Mouse (Mus musculus) CH12.LX (cell line): ENCODE data around the gene Cbfa2t3. TPM values are rescaled to one million over a fixed set of nuclear protein-coding genes. Genes with fewer than 3 reads are reported as not detected.

Experiments used
- DNase-seq: peaks from one replicate; pipeline ENCODE4 v3.0.0-alpha.2; 2013; ENCODE audit errors: extremely low read depth
- H3K27ac ChIP-seq: 2 replicates; pipeline ENCODE4 v1.5.1; 2012; ENCODE audit warnings: low read depth, mild to moderate bottlenecking, control low read depth, moderate library complexity; ENCODE audit not compliant: insufficient read depth
- H3K27me3 ChIP-seq: replicated peaks from 2 replicates; pipeline ENCODE3; 2012; ENCODE audit warnings: inconsistent platforms
- H3K36me3 ChIP-seq, 2 experiments: replicated peaks in 1 of 2; 2 replicates each; pipeline versions ENCODE3 to v1.6.1; 2012; ENCODE audit warnings: inconsistent platforms in 1 of 2, low read length in 1 of 2, mild to moderate bottlenecking in 1 of 2, mixed read lengths in 1 of 2, moderate library complexity in 1 of 2; ENCODE audit not compliant: control insufficient read depth in 1 of 2, insufficient read depth in 1 of 2
- H3K4me1 ChIP-seq, 2 experiments: 2 replicates each; pipeline ENCODE4 v1.6.1; 2012; ENCODE audit warnings: inconsistent platforms in 1 of 2, moderate library complexity in 1 of 2; ENCODE audit not compliant: insufficient read depth in 2 of 2, control insufficient read depth in 1 of 2
- H3K4me2 ChIP-seq: 2 replicates; pipeline ENCODE4 v1.6.1; 2012; ENCODE audit warnings: low read depth, mild to moderate bottlenecking, control low read depth; ENCODE audit not compliant: poor library complexity, insufficient read depth, severe bottlenecking
- H3K4me3 ChIP-seq, 3 experiments: fragments of 150-350 bp in 1 of 3; sonication (generic) in 1 of 3; replicated peaks in 1 of 3; 2 replicates each; pipeline versions ENCODE3 to v1.5.1; 2011 to 2012; ENCODE audit warnings: low read depth in 2 of 3, low read length in 2 of 3, mild to moderate bottlenecking in 2 of 3, moderate library complexity in 2 of 3, control low read depth in 1 of 3, improper control_type of control experiment in 1 of 3, inconsistent platforms in 1 of 3, mixed read lengths in 1 of 3; ENCODE audit not compliant: poor library complexity in 1 of 3
- H3K79me2 ChIP-seq: replicated peaks from 2 replicates; pipeline ENCODE4 v1.6.1; 2012; ENCODE audit warnings: mild to moderate bottlenecking, moderate library complexity; ENCODE audit not compliant: control insufficient read depth, poor library complexity, insufficient read depth, severe bottlenecking; ENCODE audit errors: extremely low read depth
- H3K9ac ChIP-seq: 2 replicates; pipeline ENCODE4 v1.6.1; 2012; ENCODE audit warnings: low read depth, mild to moderate bottlenecking, control low read depth, moderate library complexity; ENCODE audit not compliant: insufficient read depth
- H3K9me3 ChIP-seq: replicated peaks from 2 replicates; pipeline ENCODE3; 2012; ENCODE audit warnings: low read length, inconsistent platforms, mixed read lengths
- BHLHE40 ChIP-seq: IDR thresholded peaks from 2 replicates; pipeline ENCODE4 v1.6.1; 2011; ENCODE audit warnings: mild to moderate bottlenecking, low read depth, low read length, improper control_type of control experiment
- CHD1 ChIP-seq: IDR thresholded peaks from 2 replicates; pipeline ENCODE4 v1.6.1; 2012; ENCODE audit warnings: low read depth, low read length, improper control_type of control experiment, inconsistent platforms
- CTCF ChIP-seq, 2 experiments: IDR thresholded peaks in 1 of 2; conservative IDR thresholded peaks in 1 of 2; 2 replicates each; pipeline ENCODE4 v1.5.1; 2011 to 2012; ENCODE audit warnings: low read depth in 2 of 2, low read length in 2 of 2, improper control_type of control experiment in 1 of 2, inconsistent platforms in 1 of 2, mild to moderate bottlenecking in 1 of 2, moderate library complexity in 1 of 2
- ELF1 ChIP-seq: IDR thresholded peaks from 2 replicates; pipeline ENCODE4 v1.6.1; 2014; ENCODE audit warnings: low read depth, mild to moderate bottlenecking, inconsistent platforms, low read length, improper control_type of control experiment
- ETS1 ChIP-seq: conservative IDR thresholded peaks from 2 replicates; pipeline ENCODE4 v1.6.1; 2012; ENCODE audit warnings: low read depth, mild to moderate bottlenecking, inconsistent platforms, low read length, improper control_type of control experiment, moderate library complexity
- GABPA ChIP-seq: IDR thresholded peaks from 2 replicates; pipeline ENCODE4 v1.6.1; 2012; ENCODE audit warnings: low read depth, low read length, improper control_type of control experiment, inconsistent platforms; ENCODE audit not compliant: insufficient replicate concordance
- HCFC1 ChIP-seq: IDR thresholded peaks from 2 replicates; pipeline ENCODE4 v1.6.1; 2012; ENCODE audit warnings: low read depth, mild to moderate bottlenecking, inconsistent platforms, low read length, improper control_type of control experiment
- JUN ChIP-seq: IDR thresholded peaks from 2 replicates; pipeline ENCODE4 v1.6.1; 2011; ENCODE audit warnings: low read depth, mild to moderate bottlenecking, low read length, improper control_type of control experiment, moderate library complexity; ENCODE audit not compliant: insufficient read depth
- JUND ChIP-seq: conservative IDR thresholded peaks from 2 replicates; pipeline ENCODE4 v1.6.1; 2011; ENCODE audit warnings: low read depth, low read length, improper control_type of control experiment
- KAT2A ChIP-seq: IDR thresholded peaks from 2 replicates; pipeline ENCODE4 v1.6.1; 2012; ENCODE audit warnings: low read length, improper control_type of control experiment, inconsistent platforms; ENCODE audit not compliant: insufficient replicate concordance
- MAFK ChIP-seq: IDR thresholded peaks from 2 replicates; pipeline ENCODE4 v1.6.1; 2011; ENCODE audit warnings: low read length, improper control_type of control experiment; ENCODE audit not compliant: insufficient replicate concordance
- MAX ChIP-seq: IDR thresholded peaks from 2 replicates; pipeline ENCODE4 v1.6.1; 2011; ENCODE audit warnings: low read length, improper control_type of control experiment
- MAZ ChIP-seq: IDR thresholded peaks from 2 replicates; pipeline ENCODE4 v1.6.1; 2012; ENCODE audit warnings: low read depth, mild to moderate bottlenecking, inconsistent platforms, low read length, improper control_type of control experiment, moderate library complexity
- MXI1 ChIP-seq: IDR thresholded peaks from 2 replicates; pipeline ENCODE4 v1.6.1; 2011; ENCODE audit warnings: mild to moderate bottlenecking, low read depth, low read length, improper control_type of control experiment
- NELFE ChIP-seq: IDR thresholded peaks from 2 replicates; pipeline ENCODE4 v1.6.1; 2011; ENCODE audit warnings: low read depth, low read length, improper control_type of control experiment
- PAX5 ChIP-seq: IDR thresholded peaks from 2 replicates; pipeline ENCODE4 v1.6.1; 2012; ENCODE audit warnings: low read length, inconsistent platforms, mixed read lengths
- SIN3A ChIP-seq: IDR thresholded peaks from 2 replicates; pipeline ENCODE4 v1.6.1; 2012; ENCODE audit warnings: low read length, improper control_type of control experiment, inconsistent platforms
- SMC3 ChIP-seq: IDR thresholded peaks from 2 replicates; pipeline ENCODE4 v1.6.1; 2011; ENCODE audit warnings: low read depth, low read length, improper control_type of control experiment
- UBTF ChIP-seq: IDR thresholded peaks from 2 replicates; pipeline ENCODE4 v1.6.1; 2012; ENCODE audit warnings: low read depth, mild to moderate bottlenecking, inconsistent platforms, low read length, improper control_type of control experiment, moderate library complexity
- USF1 ChIP-seq: IDR thresholded peaks from 2 replicates; pipeline ENCODE4 v1.6.1; 2014; ENCODE audit warnings: low read depth, mild to moderate bottlenecking, inconsistent platforms, low read length, improper control_type of control experiment
- USF2 ChIP-seq: conservative IDR thresholded peaks from 2 replicates; pipeline ENCODE4 v1.6.1; 2011; ENCODE audit warnings: low read depth, low read length, improper control_type of control experiment
- ZC3H11A ChIP-seq: IDR thresholded peaks from 2 replicates; pipeline ENCODE4 v1.6.1; 2012; ENCODE audit warnings: low read depth, mild to moderate bottlenecking, inconsistent platforms, low read length, improper control_type of control experiment
- ZKSCAN1 ChIP-seq: IDR thresholded peaks from 2 replicates; pipeline ENCODE4 v1.6.1; 2012; ENCODE audit warnings: low read depth, inconsistent platforms, low read length, improper control_type of control experiment, borderline replicate concordance
- dilution Hi-C: fragments of 300-500 bp; cut with MboI; formaldehyde crosslinking; loops from 2 replicates; pipeline ENCODE4 v1.14.3; 2020; ENCODE audit warnings: low sequenced_read_pairs; ENCODE audit not compliant: extremely low pct_unique_long_range_greater_than_20kb, extremely low pct_ligation_motif_present
- in situ Hi-C: fragments of 300-500 bp; cut with MboI; formaldehyde crosslinking; loops from 3 replicates; pipeline ENCODE4 v1.14.3; 2019; ENCODE audit warnings: low sequenced_read_pairs, low pct_ligation_motif_present, low pct_unique_long_range_greater_than_20kb, mixed read lengths
- polyA plus RNA-seq: library from polyadenylated mRNA; unstranded; fragments of >175 nt; gene quantifications from 2 replicates; pipeline ENCODE4 v1.2.1, GENCODE M21; 2012; ENCODE audit warnings: low read depth; ENCODE audit not compliant: insufficient read length
- total RNA-seq, 2 experiments: library from RNA; depleted of rRNA; stranded (reverse); fragments of 300-350 nt in 1 of 2; fragments of >200 nt in 1 of 2; gene quantifications; 2 replicates each; pipeline ENCODE4 v1.2.3; 2012 to 2014

The Cbfa2t3 gene
- total and polyA plus RNA-seq, 3 experiments = 0.47 to 22.6 (median 2.1) TPM

- Histone ChIP-seq H3K4me3 (no peak overlapping the region), H3K4me2 (no peak overlapping the region), H3K4me1 (peaks cover 11 to 29% of the 10 kb centered on the region in 2 experiments), H3K27me3 (peaks cover 10% of the 10 kb centered on the region), H3K36me3 (no peaks in the 10 kb centered on the region), H3K9me3 (no peaks in the 10 kb centered on the region), H3K79me2 (no peaks in the 10 kb centered on the region), H3K27ac (no peak overlapping the region), H3K9ac (no peak overlapping the region)
- in situ Hi-C loops (no loop called here), dilution Hi-C loops (no loop called here)
- TF ChIP-seq ZC3H11A = no peak
- TF ChIP-seq ETS1 = no peak
- no peak for TF ChIP-seq PAX5
- no peak for TF ChIP-seq MAFK
- no peak for TF ChIP-seq GABPA
- TF ChIP-seq HCFC1 = no peak
- no peak for TF ChIP-seq BHLHE40
- no peak for TF ChIP-seq JUND
- TF ChIP-seq MAZ = no peak
- no peak for DNase-seq
Measured at GRCm38 (mm10) chr8:122737886-122738285, 39.0 kb upstream of the Cbfa2t3 start.

- Histone ChIP-seq H3K9me3 (no peaks in the 10 kb centered on the region), H3K27ac (no peak overlapping the region), H3K4me2 (no peak overlapping the region), H3K9ac (no peak overlapping the region), H3K4me3 (no peak overlapping the region), H3K36me3 (no peaks in the 10 kb centered on the region), H3K4me1 (peaks cover 11 to 29% of the 10 kb centered on the region in 2 experiments), H3K27me3 (peaks cover 10% of the 10 kb centered on the region), H3K79me2 (no peaks in the 10 kb centered on the region)
- dilution Hi-C loops = no loop called here
- TF ChIP-seq ETS1 (no peak), SMC3 (no peak), HCFC1 (no peak), MAFK (no peak), ELF1 (no peak), JUND (no peak), SIN3A (no peak; the same call in 1 of the 2 replicates), USF2 (no peak), MXI1 (0 out of 2 replicates have a peak, but pooled peaks have one; percentile 64)
- peak; percentile 34 for DNase-seq
- in situ Hi-C loops = no loop called here
Measured at GRCm38 (mm10) chr8:122737071-122737470, 38.2 kb upstream of the Cbfa2t3 start.

- dilution Hi-C loops = no loop called here
- no peak overlapping the region for H3K27ac ChIP-seq
- H3K9me3 ChIP-seq = no peaks in the 10 kb centered on the region
- H3K9ac ChIP-seq = no peak overlapping the region
- no peak overlapping the region for H3K4me3 ChIP-seq
- H3K36me3 ChIP-seq = no peaks in the 10 kb centered on the region
- TF ChIP-seq ZKSCAN1 = no peak
- no peak for TF ChIP-seq NELFE
- TF ChIP-seq JUN = no peak
- no peak for TF ChIP-seq ELF1
- no peak for TF ChIP-seq MAFK
- TF ChIP-seq UBTF = no peak
- no peak for TF ChIP-seq KAT2A
- no peak for TF ChIP-seq CHD1
- no peak for TF ChIP-seq GABPA
- TF ChIP-seq BHLHE40 = no peak
- TF ChIP-seq HCFC1 = no peak
- no peak for TF ChIP-seq USF1
- TF ChIP-seq MAX = no peak
- no peak for TF ChIP-seq CTCF (conservative IDR thresholded peaks at IDR 0.05 in 1 of 2, IDR thresholded peaks at IDR 0.05 in 1 of 2; ENCODE audit: low read depth in 2 of 2, low read length in 2 of 2)
- in situ Hi-C loops = no loop called here
- H3K4me1 ChIP-seq = peaks cover 11 to 29% of the 10 kb centered on the region in 2 experiments
- H3K4me2 ChIP-seq = no peak overlapping the region
- H3K27me3 ChIP-seq = peaks cover 9% of the 10 kb centered on the region
- no peak for DNase-seq
- H3K79me2 ChIP-seq = no peaks in the 10 kb centered on the region
Measured at GRCm38 (mm10) chr8:122736623-122737022, 37.7 kb upstream of the Cbfa2t3 start.
